Mouse (Mus musculus): ENCODE results near the gene Dmrt2. TPM values are rescaled to one million over a fixed set of nuclear protein-coding genes. Genes with fewer than 3 reads are reported as not detected.

The Dmrt2 gene
- polyA plus RNA-seq, 1 experiment from 2014 or later: 11.5 TPM

DNA sequence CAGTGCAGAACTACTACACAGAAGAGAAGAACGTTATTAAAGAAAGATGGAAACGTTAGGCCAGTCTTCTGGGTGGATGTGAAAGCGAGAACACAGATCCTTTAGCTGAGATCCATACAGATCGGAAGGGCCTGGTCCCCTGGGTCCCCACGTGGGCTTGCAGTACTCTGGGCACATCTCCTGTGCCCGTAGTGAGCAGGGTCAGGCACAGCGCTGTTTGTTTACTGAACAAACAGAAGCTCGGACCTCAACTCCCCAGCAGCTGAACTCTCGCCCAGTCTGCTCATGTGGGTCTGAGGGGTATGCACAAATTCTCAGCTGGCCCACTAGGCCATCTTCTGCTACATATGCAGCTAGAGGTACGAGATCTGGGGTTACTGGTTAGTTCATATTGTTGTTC lies 21.7 kb upstream of the Dmrt2 start:
- Histone ChIP-seq H3K4me3 (ENCODE audit: low read depth, low read length) (no peak overlapping the region), H3K9me3 (ENCODE audit: control insufficient read depth, low read length) (no peaks in the 10 kb centered on the region), H3K4me1 (ENCODE audit: control insufficient read depth, insufficient read depth, low read length) (peaks cover 12% of the 10 kb centered on the region), H3K27ac (replicated peaks; ENCODE audit: low read depth, low read length) (no peak overlapping the region), H3K27me3 (ENCODE audit: control insufficient read depth, insufficient read depth, low read length) (no peaks in the 10 kb centered on the region), H3K4me2 (ENCODE audit: low read depth, severe bottlenecking) (no peak overlapping the region), H3K9ac (ENCODE audit: low read length) (no peak overlapping the region), H3K36me3 (ENCODE audit: control insufficient read depth, insufficient read depth, low read length) (no peaks in the 10 kb centered on the region)
- WGBS: 89% methylated on average over 10 of the region's 10 CpGs
- no peak for ATAC-seq (ENCODE audit: insufficient number of reproducible peaks, low FRiP score, low TSS enrichment, low read depth)
- DNase-seq (ENCODE audit: low spot score): no peak

DNA sequence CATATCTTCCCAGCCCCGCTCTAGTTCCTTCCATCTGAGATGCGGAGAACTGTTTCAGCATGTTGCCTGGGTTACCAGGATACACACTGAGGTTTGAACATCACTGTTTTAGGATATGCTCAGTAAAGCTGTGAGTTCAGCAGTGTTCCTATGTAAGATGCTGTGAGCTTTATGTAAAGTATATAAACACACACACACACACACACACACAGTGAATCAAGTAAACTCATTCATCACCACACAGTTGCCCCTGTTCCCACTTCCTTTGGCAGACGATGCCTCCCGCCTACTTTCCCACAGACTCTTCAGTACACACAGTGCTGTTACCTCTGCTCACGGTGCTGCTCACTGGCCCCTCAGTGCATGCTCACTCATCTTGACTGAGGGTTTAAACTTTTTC lies 19.7 kb upstream of the Dmrt2 start:
- DNase-seq (ENCODE audit: low spot score): no peak
- WGBS: 66% methylated on average over 5 of the region's 5 CpGs

DNA sequence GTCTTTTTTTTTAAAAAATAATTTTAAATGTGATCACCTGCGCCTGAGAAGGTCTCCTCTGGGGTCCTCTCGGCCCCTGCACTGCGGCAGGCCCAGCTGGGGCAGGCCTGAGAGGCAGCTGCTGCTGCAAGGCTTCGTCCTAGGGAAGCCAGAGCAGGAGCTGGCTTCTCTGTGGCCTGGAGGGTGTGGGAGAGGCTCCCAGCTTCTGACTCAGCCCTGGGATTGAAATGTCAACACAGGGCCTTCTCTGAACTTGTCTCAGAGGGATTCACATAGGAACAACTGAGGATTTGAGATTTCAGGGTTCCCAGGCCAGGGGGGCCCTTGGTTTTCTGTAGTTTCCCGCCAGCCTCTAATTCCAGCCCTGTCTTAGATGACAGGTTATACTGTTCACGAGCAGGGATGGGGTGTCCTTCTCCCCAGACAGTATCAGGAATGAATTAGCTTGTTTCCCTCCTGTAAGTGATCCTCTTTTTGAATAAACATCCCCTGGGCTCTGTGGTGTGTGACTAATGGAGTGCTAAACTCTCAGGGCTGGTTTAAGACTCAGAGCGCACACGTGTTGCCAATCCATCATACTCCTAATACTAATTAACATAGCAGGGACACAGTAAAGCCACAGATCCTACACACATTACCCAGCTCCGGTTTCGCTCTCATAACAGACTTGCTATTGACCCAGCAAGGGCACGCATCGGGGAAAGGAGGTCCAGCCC lies 18.0 kb upstream of the Dmrt2 start:
- H3K27me3 ChIP-seq (ENCODE audit: control insufficient read depth, insufficient read depth, low read length): no peaks in the 10 kb centered on the region
- no peak overlapping the region for H3K9ac ChIP-seq (ENCODE audit: low read length)
- H3K4me1 ChIP-seq (ENCODE audit: control insufficient read depth, insufficient read depth, low read length): peaks cover 12% of the 10 kb centered on the region
- DNase-seq (ENCODE audit: low spot score): peak; percentile 55
- 0 out of 2 replicates have a peak overlapping the region, but pooled peaks have one; percentile 2 for H3K4me2 ChIP-seq (ENCODE audit: low read depth, severe bottlenecking)
- peak overlapping the region; percentile 52; the same call in 1 of the 2 replicates for H3K27ac ChIP-seq (replicated peaks; ENCODE audit: low read depth, low read length)
- H3K36me3 ChIP-seq (ENCODE audit: control insufficient read depth, insufficient read depth, low read length): no peaks in the 10 kb centered on the region
- H3K9me3 ChIP-seq (ENCODE audit: control insufficient read depth, low read length): no peaks in the 10 kb centered on the region
- ATAC-seq (ENCODE audit: insufficient number of reproducible peaks, low FRiP score, low TSS enrichment, low read depth): peak; percentile 78; the same call in 1 of the 2 replicates
- no peak overlapping the region for H3K4me3 ChIP-seq (ENCODE audit: low read depth, low read length)
- WGBS: 28% methylated on average over 12 of the region's 12 CpGs

More for the DNA sequence above, 19.7 kb upstream of the Dmrt2 start:
- Histone ChIP-seq H3K9me3 (ENCODE audit: control insufficient read depth, low read length) (no peaks in the 10 kb centered on the region), H3K27ac (replicated peaks; ENCODE audit: low read depth, low read length) (no peak overlapping the region), H3K4me1 (ENCODE audit: control insufficient read depth, insufficient read depth, low read length) (peaks cover 12% of the 10 kb centered on the region), H3K4me2 (ENCODE audit: low read depth, severe bottlenecking) (no peak overlapping the region), H3K9ac (ENCODE audit: low read length) (no peak overlapping the region), H3K27me3 (ENCODE audit: control insufficient read depth, insufficient read depth, low read length) (no peaks in the 10 kb centered on the region), H3K36me3 (ENCODE audit: control insufficient read depth, insufficient read depth, low read length) (no peaks in the 10 kb centered on the region), H3K4me3 (ENCODE audit: low read depth, low read length) (no peak overlapping the region)
- no peak for ATAC-seq (ENCODE audit: insufficient number of reproducible peaks, low FRiP score, low TSS enrichment, low read depth)

DNA sequence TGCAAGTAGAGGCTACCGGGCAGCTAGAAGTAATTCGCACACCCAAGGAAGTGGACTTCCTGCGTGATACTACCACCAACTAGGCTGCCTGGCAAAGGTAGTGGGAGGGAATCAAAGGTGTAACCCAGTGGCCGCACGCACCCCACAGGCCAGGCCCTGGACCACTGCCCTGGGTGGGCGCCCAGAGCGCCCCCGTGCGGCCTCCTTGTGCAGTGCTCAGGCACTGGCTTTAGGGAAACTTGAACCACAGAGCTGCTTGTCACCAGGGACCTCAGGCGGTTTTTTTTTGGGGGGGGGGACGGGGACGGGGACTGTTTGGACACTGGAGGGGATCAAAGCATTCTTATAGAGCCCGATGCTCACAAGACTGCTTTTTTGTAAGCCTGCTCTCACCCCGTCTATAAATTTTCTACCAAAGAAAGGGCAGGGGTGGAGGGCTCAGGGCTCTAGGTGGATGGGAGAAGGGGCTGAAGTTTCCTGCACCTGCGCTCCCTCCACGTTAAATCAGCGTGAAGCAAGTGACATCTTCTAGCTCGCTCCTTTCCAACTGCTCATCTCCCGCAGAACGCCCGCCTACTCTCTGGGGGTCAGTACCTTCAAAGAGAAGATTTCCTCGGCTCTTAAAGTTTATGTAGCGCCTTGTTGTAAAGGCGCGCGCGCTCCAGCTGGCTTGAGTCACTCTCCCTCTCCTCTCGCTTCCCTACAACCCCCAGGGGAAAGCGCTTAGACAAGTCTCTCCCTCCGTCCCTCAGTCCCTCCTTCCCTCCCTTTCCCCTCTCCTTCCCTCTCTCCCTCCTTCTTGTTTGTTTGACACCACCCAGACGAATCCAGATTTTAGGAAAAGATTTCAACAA lies 6.5 kb upstream of the Dmrt2 start:
- Histone ChIP-seq H3K4me2 (ENCODE audit: low read depth, severe bottlenecking) (no peak overlapping the region; the same call in 1 of the 2 replicates), H3K9ac (ENCODE audit: low read length) (no peak overlapping the region), H3K27me3 (ENCODE audit: control insufficient read depth, insufficient read depth, low read length) (peaks cover 56% of the 10 kb centered on the region), H3K36me3 (ENCODE audit: control insufficient read depth, insufficient read depth, low read length) (no peaks in the 10 kb centered on the region), H3K4me1 (ENCODE audit: control insufficient read depth, insufficient read depth, low read length) (peaks cover 4% of the 10 kb centered on the region; the same call in 1 of the 2 replicates), H3K27ac (replicated peaks; ENCODE audit: low read depth, low read length) (no peak overlapping the region), H3K4me3 (ENCODE audit: low read depth, low read length) (no peak overlapping the region), H3K9me3 (ENCODE audit: control insufficient read depth, low read length) (no peaks in the 10 kb centered on the region)
- WGBS: 2% methylated on average over 31 of the region's 31 CpGs
- ATAC-seq (ENCODE audit: insufficient number of reproducible peaks, low FRiP score, low TSS enrichment, low read depth) (peak; percentile 68; the same call in 1 of the 2 replicates), DNase-seq (ENCODE audit: low spot score) (peak; percentile 53)

DNA sequence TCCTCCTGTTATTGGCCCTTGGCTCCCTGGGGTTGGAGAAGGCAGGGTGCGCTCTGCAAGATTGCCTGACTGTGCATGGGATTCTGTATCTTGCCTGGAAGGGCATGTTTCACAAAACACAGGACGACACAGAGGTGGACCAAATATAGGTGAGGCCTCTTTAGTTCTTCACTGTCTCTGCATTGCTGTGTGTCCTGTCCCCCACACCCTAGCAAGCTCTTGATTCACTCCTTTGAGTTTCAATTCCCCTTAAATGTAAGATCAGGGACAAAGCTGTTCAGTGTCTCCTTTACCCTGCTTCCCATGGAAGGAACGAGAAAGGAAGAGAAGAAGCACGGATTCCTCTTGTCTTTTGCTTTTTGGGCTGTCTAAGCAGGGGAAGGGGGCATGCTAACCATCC lies 4.4 kb upstream of the Dmrt2 start:
- DNase-seq (ENCODE audit: low spot score) (no peak), ATAC-seq (ENCODE audit: insufficient number of reproducible peaks, low FRiP score, low TSS enrichment, low read depth) (no peak)
- 9% methylated on average over 4 of the region's 4 CpGs for WGBS
- H3K9me3 ChIP-seq (ENCODE audit: control insufficient read depth, low read length): no peaks in the 10 kb centered on the region
- no peak overlapping the region for H3K27ac ChIP-seq (replicated peaks; ENCODE audit: low read depth, low read length)
- H3K9ac ChIP-seq (ENCODE audit: low read length): no peak overlapping the region
- peaks cover 4% of the 10 kb centered on the region; the same call in 1 of the 2 replicates for H3K4me1 ChIP-seq (ENCODE audit: control insufficient read depth, insufficient read depth, low read length)
- H3K27me3 ChIP-seq (ENCODE audit: control insufficient read depth, insufficient read depth, low read length): peaks cover 74% of the 10 kb centered on the region
- no peak overlapping the region for H3K4me3 ChIP-seq (ENCODE audit: low read depth, low read length)
- no peak overlapping the region for H3K4me2 ChIP-seq (ENCODE audit: low read depth, severe bottlenecking)
- H3K36me3 ChIP-seq (ENCODE audit: control insufficient read depth, insufficient read depth, low read length): no peaks in the 10 kb centered on the region

DNA sequence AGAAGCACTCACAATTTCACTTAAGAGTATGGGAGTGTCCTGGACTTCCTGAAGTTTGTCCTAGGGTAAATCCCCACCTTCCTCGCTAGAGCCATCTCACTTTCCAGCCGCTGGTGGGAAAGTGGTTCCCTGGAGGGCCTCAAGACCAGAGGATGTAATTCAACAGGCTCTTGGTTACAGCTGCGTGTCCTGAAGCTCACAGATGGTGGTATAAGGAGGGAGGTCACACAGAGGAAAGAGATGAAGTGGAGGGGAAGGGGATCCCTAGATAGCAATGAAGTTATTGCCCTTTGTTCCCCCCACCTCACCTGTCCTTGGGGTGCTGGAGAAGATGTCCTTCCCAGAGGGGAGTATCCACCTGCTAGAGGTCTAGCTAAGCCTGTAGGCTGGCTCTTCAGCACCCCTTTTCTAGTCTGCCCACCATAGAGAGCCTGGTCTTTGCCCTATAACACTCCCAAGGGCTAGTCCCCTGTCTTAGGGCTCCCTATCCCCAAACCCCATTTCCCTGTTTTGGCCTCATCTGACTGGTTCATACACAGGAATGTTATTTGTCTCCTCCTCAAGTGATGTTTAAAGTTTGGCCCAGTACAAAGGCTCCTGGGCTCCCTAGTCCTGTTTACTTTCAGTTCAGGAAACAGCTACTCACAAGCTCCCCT lies 2.5 kb upstream of the Dmrt2 start:
- DNase-seq (ENCODE audit: low spot score): peak; percentile 42
- Histone ChIP-seq H3K4me1 (ENCODE audit: control insufficient read depth, insufficient read depth, low read length) (peaks cover 12% of the 10 kb centered on the region; the same call in 1 of the 2 replicates), H3K9me3 (ENCODE audit: control insufficient read depth, low read length) (no peaks in the 10 kb centered on the region), H3K4me3 (ENCODE audit: low read depth, low read length) (no peak overlapping the region), H3K4me2 (ENCODE audit: low read depth, severe bottlenecking) (no peak overlapping the region), H3K27ac (replicated peaks; ENCODE audit: low read depth, low read length) (no peak overlapping the region), H3K27me3 (ENCODE audit: control insufficient read depth, insufficient read depth, low read length) (peaks cover 91% of the 10 kb centered on the region), H3K36me3 (ENCODE audit: control insufficient read depth, insufficient read depth, low read length) (no peaks in the 10 kb centered on the region), H3K9ac (ENCODE audit: low read length) (no peak overlapping the region)
- 2% methylated on average over 3 of the region's 3 CpGs for WGBS
- no peak for ATAC-seq (ENCODE audit: insufficient number of reproducible peaks, low FRiP score, low TSS enrichment, low read depth)

DNA sequence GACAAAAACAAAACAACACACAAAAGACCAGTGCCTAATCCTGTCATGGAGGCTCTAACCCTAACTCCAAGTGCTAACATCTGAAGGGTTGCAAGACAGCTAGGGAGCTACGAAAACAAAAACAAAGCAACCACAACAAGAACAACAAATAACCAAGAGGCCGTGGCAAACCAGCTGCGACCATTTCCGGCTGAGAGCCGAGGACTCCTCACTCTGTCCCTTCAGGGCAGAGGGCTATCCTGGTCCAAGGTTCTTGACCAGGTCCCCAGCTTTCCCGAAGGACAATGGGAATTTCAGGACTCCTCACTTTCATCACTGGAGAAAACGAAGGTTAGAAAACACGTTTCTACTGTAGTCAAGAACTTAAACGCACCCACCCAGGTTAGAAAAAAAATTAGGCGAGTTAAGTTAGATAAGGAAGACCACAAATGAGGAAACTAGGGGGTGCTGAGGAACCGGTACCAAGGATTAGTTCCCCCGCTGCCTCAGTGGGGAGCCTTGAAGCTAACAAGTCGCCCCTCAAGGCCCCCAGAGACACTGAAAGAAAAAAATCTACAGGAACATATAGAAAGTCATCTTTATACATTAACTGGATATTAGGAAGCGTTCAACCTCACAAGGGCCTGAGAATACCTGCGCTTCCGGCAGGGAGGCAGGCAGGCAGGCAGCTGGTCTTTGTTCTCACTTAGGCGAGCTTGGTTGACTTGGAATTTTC lies 1.5 kb upstream of the Dmrt2 start:
- WGBS: under 1% methylated on average over 17 of the region's 17 CpGs
- ATAC-seq (ENCODE audit: insufficient number of reproducible peaks, low FRiP score, low TSS enrichment, low read depth) (no peak), DNase-seq (ENCODE audit: low spot score) (peak; percentile 59)
- peaks cover 12% of the 10 kb centered on the region; the same call in 1 of the 2 replicates for H3K4me1 ChIP-seq (ENCODE audit: control insufficient read depth, insufficient read depth, low read length)
- no peaks in the 10 kb centered on the region for H3K36me3 ChIP-seq (ENCODE audit: control insufficient read depth, insufficient read depth, low read length)
- peaks cover 90% of the 10 kb centered on the region for H3K27me3 ChIP-seq (ENCODE audit: control insufficient read depth, insufficient read depth, low read length)
- no peak overlapping the region for H3K4me3 ChIP-seq (ENCODE audit: low read depth, low read length)
- H3K9ac ChIP-seq (ENCODE audit: low read length): no peak overlapping the region
- H3K4me2 ChIP-seq (ENCODE audit: low read depth, severe bottlenecking): peak overlapping the region; percentile 22; the same call in 1 of the 2 replicates
- no peak overlapping the region for H3K27ac ChIP-seq (replicated peaks; ENCODE audit: low read depth, low read length)
- no peaks in the 10 kb centered on the region for H3K9me3 ChIP-seq (ENCODE audit: control insufficient read depth, low read length)
